Mouse (Mus musculus) forebrain, postnatal 0 days (tissue): ENCODE data around the gene Ppm1l. TPM values are rescaled to one million over a fixed set of nuclear protein-coding genes. Genes with fewer than 3 reads are reported as not detected.
A peak's percentile ranks its signal among the peaks of the same experiment; 100 is the strongest.

ENCODE experiments used
- ATAC-seq: fragments of 200-750 bp; cut with Nextera tagmentation; 2 replicates; pipeline ENCODE4 v1.8.0; 2017; ENCODE audit warnings: mild to moderate bottlenecking, moderate library complexity
- DNase-seq: peaks from one replicate; pipeline ENCODE4 v3.0.0-alpha.2; 2015
- H3K27ac ChIP-seq: fragments of 300-500 bp; sonication (generic); 2 replicates; pipeline ENCODE4 v1.5.1; 2014; ENCODE audit warnings: low read depth, mild to moderate bottlenecking, antibody characterized with exemption, low read length, moderate library complexity, mixed read lengths
- H3K27me3 ChIP-seq: fragments of 300-500 bp; sonication (generic); 2 replicates; pipeline ENCODE4 v1.6.1; 2014; ENCODE audit warnings: mild to moderate bottlenecking, low read length, mixed read lengths; ENCODE audit not compliant: insufficient read depth
- H3K36me3 ChIP-seq: fragments of 300-500 bp; sonication (generic); 2 replicates; pipeline ENCODE4 v1.6.1; 2014; ENCODE audit warnings: mild to moderate bottlenecking, moderate library complexity; ENCODE audit not compliant: insufficient read depth
- H3K4me1 ChIP-seq: fragments of 300-500 bp; sonication (generic); 2 replicates; pipeline ENCODE4 v1.6.1; 2014; ENCODE audit warnings: antibody characterized with exemption; ENCODE audit not compliant: insufficient read depth
- H3K4me2 ChIP-seq: fragments of 300-500 bp; sonication (generic); 2 replicates; pipeline ENCODE4 v1.6.1; 2014; ENCODE audit warnings: low read depth, mild to moderate bottlenecking, moderate library complexity
- H3K4me3 ChIP-seq: fragments of 300-500 bp; sonication (generic); 2 replicates; pipeline ENCODE4 v1.5.1; 2014; ENCODE audit warnings: low read depth, low read length, mixed read lengths
- H3K9ac ChIP-seq: fragments of 300-500 bp; sonication (generic); 2 replicates; pipeline ENCODE4 v1.6.1; 2014; ENCODE audit warnings: mild to moderate bottlenecking
- H3K9me3 ChIP-seq: fragments of 300-500 bp; sonication (generic); 2 replicates; pipeline ENCODE4 v1.6.1; 2016; ENCODE audit warnings: low read length
- CTCF ChIP-seq: sonication (generic); IDR thresholded peaks from 2 replicates; pipeline ENCODE4 v1.5.1; 2016; ENCODE audit warnings: antibody characterized with exemption, control low read depth, low read depth
- WGBS: fragments of 180-500 bp; shearing (Covaris S2); extraction: QIAGEN DNeasy Blood & Tissue Kit; methylation state at CpG from one replicate; pipeline ENCODE4 v1.1.7; 2014; 5-methylcytosine and 5-hydroxymethylcytosine counted together
- polyA plus RNA-seq: library from polyadenylated mRNA; unstranded; fragments of >200 nt; fragmentation: Nextera tagmentation; extraction: Ambion mirVana; gene quantifications from 2 replicates; pipeline ENCODE4 v1.2.1, GENCODE M21; 2015
- total RNA-seq: library from RNA; depleted of rRNA; stranded (reverse); fragments of >200 nt; gene quantifications from 2 replicates; pipeline ENCODE4 v1.2.3, GENCODE M21; 2014

Ppm1l gene
- total and polyA plus RNA-seq, 2 experiments from 2014 or later, result 19.2 to 27.6 TPM

- TF ChIP-seq CTCF, result no peak
- Histone ChIP-seq H3K4me2 (no peak overlapping the region), H3K27ac (no peak overlapping the region), H3K9me3 (no peaks in the 10 kb centered on the region), H3K4me3 (no peak overlapping the region), H3K9ac (no peak overlapping the region), H3K36me3 (no peaks in the 10 kb centered on the region), H3K27me3 (no peaks in the 10 kb centered on the region), H3K4me1 (peaks cover 18% of the 10 kb centered on the region; the same call in 1 of the 2 replicates)
- ATAC-seq, result peak; percentile 76
- 47% methylated on average over 11 of the region's 11 CpGs for WGBS
- DNase-seq, result peak; percentile 29
These were observed 153.6 kb downstream of the Ppm1l start for GRCm38 (mm10) chr3:69470142-69470796.

- no peak overlapping the region for H3K4me2 ChIP-seq
- H3K27ac ChIP-seq, result no peak overlapping the region
- no peaks in the 10 kb centered on the region for H3K9me3 ChIP-seq
- DNase-seq (no peak), ATAC-seq (no peak)
- no peaks in the 10 kb centered on the region for H3K27me3 ChIP-seq
- no peaks in the 10 kb centered on the region for H3K4me1 ChIP-seq
- WGBS, result 63% methylated on average over 12 of the region's 12 CpGs
- no peaks in the 10 kb centered on the region for H3K36me3 ChIP-seq
- H3K4me3 ChIP-seq, result no peak overlapping the region
- H3K9ac ChIP-seq, result no peak overlapping the region
- no peak for TF ChIP-seq CTCF
These were observed 159.3 kb downstream of the Ppm1l start for GRCm38 (mm10) chr3:69475850-69476450.

GRCm38 (mm10) chr3:69479937-69480336 lies 163.3 kb downstream of the Ppm1l start:
- ATAC-seq (no peak), DNase-seq (peak; percentile 38)
- Histone ChIP-seq H3K27ac (no peak overlapping the region), H3K9ac (no peak overlapping the region), H3K4me3 (no peak overlapping the region), H3K4me1 (0 out of 2 replicates have a peak, but pooled peaks cover 4% of the 10 kb centered on the region), H3K36me3 (no peaks in the 10 kb centered on the region), H3K4me2 (no peak overlapping the region), H3K27me3 (no peaks in the 10 kb centered on the region), H3K9me3 (no peaks in the 10 kb centered on the region)
- WGBS, result 39% methylated on average over 3 of the region's 3 CpGs
- no peak for TF ChIP-seq CTCF

- Histone ChIP-seq H3K36me3 (no peaks in the 10 kb centered on the region), H3K27ac (no peak overlapping the region), H3K4me2 (no peak overlapping the region), H3K4me3 (no peak overlapping the region), H3K9me3 (no peaks in the 10 kb centered on the region), H3K4me1 (0 out of 2 replicates have a peak, but pooled peaks cover 4% of the 10 kb centered on the region), H3K27me3 (no peaks in the 10 kb centered on the region), H3K9ac (no peak overlapping the region)
- peak; percentile 83 for ATAC-seq
- TF ChIP-seq CTCF, result peak; percentile 90
- peak; percentile 91 for DNase-seq
- 35% methylated on average over 4 of the region's 4 CpGs for WGBS
These were observed 165.2 kb downstream of the Ppm1l start for GRCm38 (mm10) chr3:69481835-69482234.

- no peak overlapping the region for H3K27ac ChIP-seq
- ATAC-seq (0 out of 2 replicates have a peak, but pooled peaks have one; percentile 10), DNase-seq (no peak)
- 69% methylated on average over 13 of the region's 13 CpGs for WGBS
- H3K4me3 ChIP-seq, result no peak overlapping the region
- H3K27me3 ChIP-seq, result no peaks in the 10 kb centered on the region
- no peaks in the 10 kb centered on the region for H3K9me3 ChIP-seq
- 0 out of 2 replicates have a peak, but pooled peaks cover 4% of the 10 kb centered on the region for H3K4me1 ChIP-seq
- no peak for TF ChIP-seq CTCF
- H3K36me3 ChIP-seq, result no peaks in the 10 kb centered on the region
- H3K4me2 ChIP-seq, result no peak overlapping the region
- H3K9ac ChIP-seq, result no peak overlapping the region
These were observed 167.4 kb downstream of the Ppm1l start for GRCm38 (mm10) chr3:69484006-69484574.

- DNase-seq, result no peak
- peak; percentile 30; the same call in 1 of the 2 replicates for ATAC-seq
- Histone ChIP-seq H3K4me3 (no peak overlapping the region), H3K4me1 (0 out of 2 replicates have a peak, but pooled peaks cover 4% of the 10 kb centered on the region), H3K4me2 (no peak overlapping the region), H3K9me3 (no peaks in the 10 kb centered on the region), H3K9ac (no peak overlapping the region), H3K36me3 (no peaks in the 10 kb centered on the region), H3K27ac (no peak overlapping the region), H3K27me3 (no peaks in the 10 kb centered on the region)
- no peak; the same call in 1 of the 2 replicates for TF ChIP-seq CTCF
- 62% methylated on average over 4 of the region's 4 CpGs for WGBS
These were observed 167.9 kb downstream of the Ppm1l start for GRCm38 (mm10) chr3:69484582-69484981.

- no peak for TF ChIP-seq CTCF
- Histone ChIP-seq H3K9ac (no peak overlapping the region), H3K36me3 (no peaks in the 10 kb centered on the region), H3K4me1 (0 out of 2 replicates have a peak, but pooled peaks cover 4% of the 10 kb centered on the region), H3K4me3 (no peak overlapping the region), H3K27me3 (no peaks in the 10 kb centered on the region), H3K9me3 (no peaks in the 10 kb centered on the region), H3K27ac (no peak overlapping the region), H3K4me2 (no peak overlapping the region)
- ATAC-seq (no peak), DNase-seq (no peak)
- 95% methylated on average over 3 of the region's 3 CpGs for WGBS
These were observed 168.7 kb downstream of the Ppm1l start for GRCm38 (mm10) chr3:69485347-69485746.
